Mouse (Mus musculus): ENCODE results near the gene Susd3.

The Susd3 gene

DNA sequence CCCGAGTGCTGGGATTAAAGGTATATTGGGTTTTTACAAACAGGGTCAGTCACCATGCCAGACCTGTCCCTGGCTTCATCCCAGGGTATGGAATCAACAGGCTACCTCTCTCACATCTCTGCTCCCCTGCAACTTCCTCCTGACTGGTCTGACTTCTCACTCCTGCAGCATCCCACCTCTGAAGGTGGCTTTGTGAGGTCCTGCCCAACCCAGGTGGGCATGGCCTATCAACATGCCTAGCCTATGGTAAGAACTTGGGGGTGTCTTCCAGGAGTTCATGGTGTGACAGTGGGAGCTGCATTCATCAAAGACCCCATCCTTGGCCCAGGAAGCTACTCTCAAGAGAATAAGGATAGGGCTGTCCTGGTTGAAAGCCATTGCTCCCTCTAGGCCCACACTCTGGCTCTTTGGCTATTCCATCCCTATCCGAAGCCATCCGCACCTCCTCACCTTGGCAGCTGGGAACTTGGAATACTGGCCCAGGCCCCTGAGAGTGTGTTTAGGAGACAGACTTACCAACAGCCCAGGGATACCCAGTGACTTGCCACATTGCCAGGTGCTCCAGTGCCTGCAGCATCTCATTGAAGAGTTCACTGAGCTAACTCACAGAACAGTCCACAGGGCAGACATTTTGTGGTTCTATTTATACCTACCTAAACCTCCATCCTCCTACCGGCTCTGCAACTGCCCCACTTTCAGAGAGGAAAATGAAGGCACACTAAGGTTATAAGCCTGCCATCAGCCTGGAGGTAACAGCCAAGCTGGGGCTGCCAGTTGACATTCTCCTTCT, 35.6 kb downstream of the Susd3 start:
- DNase-seq (ENCODE audit: low spot score in 2 of 2) = no peak

DNA sequence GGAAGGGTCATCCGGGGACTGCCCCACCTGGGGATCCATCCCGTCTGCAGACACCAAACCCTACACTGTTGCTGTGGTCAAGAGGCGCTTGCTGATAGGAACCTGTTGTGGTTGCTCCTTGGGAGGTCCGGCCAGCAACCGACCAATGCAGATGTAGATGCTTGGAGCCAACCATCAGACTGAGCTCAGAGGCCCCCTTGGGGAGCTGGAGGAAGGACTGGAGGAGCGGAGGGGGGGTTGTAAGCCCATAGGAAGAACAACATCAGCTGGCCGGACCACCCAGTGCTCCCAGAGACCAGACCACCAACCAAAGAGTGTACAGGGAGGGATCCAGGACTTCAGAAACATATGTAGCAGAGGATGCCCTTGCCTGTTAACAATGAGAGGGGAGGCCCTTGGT, 39.2 kb downstream of the Susd3 start:
- no peak for DNase-seq (ENCODE audit: low spot score in 2 of 2)

DNA sequence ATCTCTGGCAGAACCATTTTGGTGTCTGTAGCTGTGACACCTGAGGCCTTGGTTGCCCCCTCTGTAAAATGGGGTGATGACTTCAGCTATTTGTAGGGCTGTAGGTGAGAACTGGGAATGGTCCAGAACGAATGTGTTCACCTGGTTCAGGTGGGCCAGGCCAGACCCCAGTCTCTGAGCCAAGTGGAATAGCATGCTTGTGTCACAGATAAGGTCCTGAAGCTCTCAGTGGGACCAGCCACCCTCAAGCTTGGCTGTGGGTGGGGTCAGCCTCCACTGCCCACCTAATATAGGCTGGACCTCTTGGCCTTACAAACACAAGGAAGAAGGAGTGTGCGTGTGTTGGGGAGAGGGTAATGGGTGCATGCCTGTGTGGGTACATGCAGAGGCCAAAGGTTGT, 42.2 kb downstream of the Susd3 start:
- no peak for DNase-seq (ENCODE audit: low spot score in 2 of 2)

DNA sequence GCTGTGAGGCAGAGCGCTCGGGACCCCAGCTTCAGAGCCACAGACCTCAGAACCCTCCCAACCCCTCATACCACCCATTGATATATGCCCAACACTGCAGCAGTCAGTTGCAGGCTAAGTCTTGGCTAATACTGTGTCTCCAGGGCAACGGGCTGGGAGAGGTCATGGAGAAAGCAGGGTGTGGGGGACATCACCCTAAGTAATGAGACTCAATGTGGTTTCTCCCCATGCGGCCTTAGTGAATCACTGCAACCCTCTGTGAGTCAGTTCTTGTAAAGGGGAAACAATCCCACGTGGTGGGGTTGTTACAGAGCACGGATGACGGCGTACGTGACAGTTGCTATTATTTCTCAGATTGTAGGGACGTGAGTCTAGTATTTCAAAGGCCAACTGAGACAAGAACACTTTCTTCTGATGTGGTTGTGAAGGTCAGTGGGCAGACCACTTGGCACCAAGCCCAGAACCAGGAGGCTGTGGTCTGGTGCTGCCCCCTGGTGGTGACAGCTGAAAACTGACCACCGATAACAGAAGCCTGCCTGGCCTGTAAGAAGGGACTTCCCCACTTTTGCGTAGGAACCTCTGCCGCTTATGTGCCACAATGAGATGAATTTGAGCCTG, 43.0 kb downstream of the Susd3 start:
- peak; percentile 84 to 86 for DNase-seq (ENCODE audit: low spot score in 2 of 2)

DNA sequence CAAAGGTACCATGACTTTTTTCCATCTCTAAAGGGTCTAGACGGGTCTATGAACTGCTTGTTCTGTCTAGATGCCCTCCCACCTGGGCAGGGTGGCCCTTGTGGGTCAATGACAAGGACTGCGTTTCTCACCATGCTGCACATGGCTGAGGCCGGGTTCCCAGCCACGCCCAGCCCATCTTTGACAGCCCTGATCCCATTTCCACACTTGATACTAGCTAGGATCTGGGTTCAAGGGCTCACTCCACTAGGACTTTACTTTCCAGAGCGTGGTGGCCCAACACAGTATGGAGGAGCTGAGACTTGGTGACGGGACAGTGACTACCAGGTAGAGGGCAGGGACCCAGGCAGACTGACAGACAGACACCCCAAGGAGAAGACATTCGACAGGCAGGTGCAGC, 46.0 kb downstream of the Susd3 start:
- no peak for DNase-seq (ENCODE audit: low spot score in 2 of 2)

DNA sequence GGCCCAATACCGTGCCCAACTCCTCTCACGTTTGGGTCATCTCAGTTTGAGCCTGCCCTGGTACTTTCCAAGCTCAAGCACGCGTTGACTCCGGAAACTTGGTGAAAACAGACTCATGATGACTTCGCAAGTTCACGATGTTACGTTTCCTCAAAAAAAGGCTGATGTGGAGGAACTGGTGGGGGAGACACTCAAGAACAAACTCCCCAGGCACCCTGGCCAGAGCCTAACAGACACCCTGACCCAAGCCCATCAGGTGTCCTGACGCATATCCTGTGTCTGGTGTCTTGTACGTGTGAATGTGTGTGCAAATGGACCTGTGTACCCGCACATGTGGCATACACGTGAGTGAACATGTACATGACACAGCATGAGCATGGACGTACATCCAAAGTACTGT, 47.8 kb downstream of the Susd3 start:
- DNase-seq (ENCODE audit: low spot score in 2 of 2) = no peak

DNA sequence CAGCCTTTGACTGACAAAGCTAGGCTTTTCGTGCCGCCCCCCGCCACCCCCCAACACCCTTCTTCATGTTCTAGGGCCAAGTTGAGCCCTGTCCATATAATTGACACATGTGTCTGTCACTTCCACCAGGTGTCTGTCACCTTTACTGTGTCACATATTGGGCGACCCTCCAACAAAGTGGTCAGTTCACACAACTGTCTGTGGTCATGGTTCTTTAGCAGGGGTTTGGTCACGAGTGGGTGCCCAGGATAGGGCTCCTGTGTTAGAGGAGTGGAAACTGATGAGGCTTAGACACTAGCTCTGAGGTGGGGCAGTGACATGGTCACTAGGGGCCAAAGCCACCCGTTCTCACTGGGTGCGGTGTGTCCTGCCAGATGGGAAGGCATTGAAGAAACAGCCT, 48.6 kb downstream of the Susd3 start:
- DNase-seq (ENCODE audit: low spot score in 2 of 2) = no peak

DNA sequence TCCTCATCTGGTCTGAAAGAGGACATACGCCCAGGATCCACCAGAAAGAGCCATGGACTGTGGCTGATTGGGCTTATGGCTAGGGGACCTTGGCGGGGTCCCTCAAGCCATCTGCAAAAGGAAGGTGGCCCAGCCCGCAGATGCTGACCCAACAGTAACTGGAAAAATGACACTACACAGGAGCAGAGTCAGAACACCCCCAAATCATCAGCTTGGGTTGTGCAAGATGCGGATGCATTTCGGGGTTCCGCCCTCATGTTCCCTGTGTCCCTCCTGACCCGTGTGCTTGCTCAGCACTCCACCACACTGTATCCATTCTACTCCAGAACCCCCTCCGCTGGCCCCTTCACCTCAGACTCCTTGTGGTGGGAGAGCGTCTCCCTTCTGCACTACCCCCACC, 49.8 kb downstream of the Susd3 start:
- no peak for DNase-seq (ENCODE audit: low spot score in 2 of 2)

DNA sequence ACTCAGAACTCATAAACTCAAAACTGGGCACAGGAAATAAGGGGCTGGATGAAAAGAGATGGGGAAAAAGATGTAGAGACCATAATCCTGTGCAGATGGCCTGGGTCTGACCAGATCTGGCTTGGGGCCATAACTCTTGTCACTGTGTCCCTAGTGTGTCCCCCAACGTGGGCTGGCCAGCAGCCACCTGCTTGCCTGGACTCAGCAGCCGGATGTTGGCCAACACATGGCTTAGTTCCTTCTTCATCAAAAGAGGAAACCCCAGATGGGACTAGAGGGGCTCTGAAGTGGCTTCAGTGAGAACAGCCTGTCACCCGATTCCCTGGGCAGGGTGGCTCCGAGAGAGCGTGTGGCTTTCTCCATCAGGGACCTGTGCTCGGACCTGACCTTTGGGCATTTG, 51.7 kb downstream of the Susd3 start:
- DNase-seq (ENCODE audit: low spot score in 2 of 2) = no peak

DNA sequence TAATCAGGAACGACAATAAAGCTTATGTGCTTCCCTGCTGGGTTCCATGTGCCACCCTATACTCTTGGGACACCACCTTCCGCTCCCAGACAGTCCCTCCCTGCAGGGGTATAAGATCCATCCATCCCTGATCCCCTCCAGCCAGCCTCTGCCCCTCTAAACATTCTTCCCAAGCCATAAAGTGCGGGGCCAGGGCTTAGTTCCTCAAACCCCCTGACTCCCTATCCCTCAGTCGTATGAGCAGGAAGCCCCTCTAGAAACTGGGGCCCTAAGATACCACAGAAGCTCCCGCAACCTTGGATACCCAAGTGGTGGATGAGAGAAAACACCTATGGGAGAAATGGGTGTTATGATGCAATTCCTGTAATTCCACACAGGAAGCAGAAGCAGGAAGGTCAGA, 52.3 kb downstream of the Susd3 start:
- DNase-seq (ENCODE audit: low spot score in 2 of 2) = no peak

DNA sequence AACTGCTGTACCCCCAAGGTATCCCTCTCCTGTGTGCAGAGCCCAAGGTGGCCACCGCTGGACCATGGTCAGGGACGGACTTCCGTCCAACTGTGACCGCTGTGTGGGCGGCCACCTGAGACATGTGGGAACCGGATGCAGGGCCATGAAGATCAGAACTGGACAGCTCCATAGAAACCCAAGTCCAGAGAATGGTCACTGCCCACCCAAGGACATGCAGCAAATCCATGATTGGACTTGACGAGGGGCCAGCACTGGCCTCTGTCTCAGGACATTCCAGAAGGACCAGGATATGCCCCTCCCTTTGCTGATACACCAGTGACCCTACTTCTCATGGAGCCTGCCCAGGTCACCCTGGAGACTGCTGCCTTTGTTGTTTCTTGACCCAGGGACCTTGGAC, 52.9 kb downstream of the Susd3 start:
- no peak for DNase-seq (ENCODE audit: low spot score in 2 of 2)

DNA sequence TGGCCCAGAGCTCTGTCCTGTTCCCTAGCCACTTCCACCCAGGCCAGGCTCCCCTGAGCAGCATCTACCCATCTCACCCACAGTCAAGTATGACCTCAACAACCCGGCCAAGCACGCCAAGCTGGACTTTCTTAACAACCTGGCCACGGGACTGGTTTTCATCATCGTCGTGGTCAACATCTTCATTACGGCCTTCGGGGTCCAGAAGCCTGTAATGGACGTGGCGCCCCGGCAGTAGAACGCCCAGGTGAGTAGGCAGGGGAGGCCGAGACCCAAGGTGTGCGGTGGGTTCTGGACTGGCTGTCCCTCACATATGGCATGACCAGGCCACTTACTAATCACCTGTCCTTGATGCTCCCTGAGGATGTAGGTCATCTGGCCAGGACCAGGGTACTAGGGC, 53.7 kb downstream of the Susd3 start:
- DNase-seq (ENCODE audit: low spot score in 2 of 2) = no peak

DNA sequence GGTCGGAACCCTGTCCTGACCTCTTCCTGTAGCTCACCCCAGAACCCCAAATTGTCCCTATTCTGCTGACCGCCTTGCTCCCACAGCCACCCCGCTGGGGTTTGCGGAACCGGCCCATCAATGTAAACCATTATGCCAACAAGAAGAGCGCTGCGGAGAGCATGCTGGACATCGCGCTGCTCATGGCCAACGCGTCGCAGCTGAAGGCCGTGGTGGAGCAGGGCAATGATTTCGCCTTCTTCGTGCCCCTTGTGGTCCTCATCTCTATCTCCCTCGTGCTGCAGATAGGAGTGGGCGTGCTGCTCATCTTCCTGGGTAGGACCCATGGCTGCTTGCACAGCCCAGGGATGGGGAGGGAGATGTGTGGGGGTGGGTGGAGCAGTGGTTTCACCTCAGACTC, 54.9 kb downstream of the Susd3 start:
- DNase-seq (ENCODE audit: low spot score in 2 of 2) = no peak

DNA sequence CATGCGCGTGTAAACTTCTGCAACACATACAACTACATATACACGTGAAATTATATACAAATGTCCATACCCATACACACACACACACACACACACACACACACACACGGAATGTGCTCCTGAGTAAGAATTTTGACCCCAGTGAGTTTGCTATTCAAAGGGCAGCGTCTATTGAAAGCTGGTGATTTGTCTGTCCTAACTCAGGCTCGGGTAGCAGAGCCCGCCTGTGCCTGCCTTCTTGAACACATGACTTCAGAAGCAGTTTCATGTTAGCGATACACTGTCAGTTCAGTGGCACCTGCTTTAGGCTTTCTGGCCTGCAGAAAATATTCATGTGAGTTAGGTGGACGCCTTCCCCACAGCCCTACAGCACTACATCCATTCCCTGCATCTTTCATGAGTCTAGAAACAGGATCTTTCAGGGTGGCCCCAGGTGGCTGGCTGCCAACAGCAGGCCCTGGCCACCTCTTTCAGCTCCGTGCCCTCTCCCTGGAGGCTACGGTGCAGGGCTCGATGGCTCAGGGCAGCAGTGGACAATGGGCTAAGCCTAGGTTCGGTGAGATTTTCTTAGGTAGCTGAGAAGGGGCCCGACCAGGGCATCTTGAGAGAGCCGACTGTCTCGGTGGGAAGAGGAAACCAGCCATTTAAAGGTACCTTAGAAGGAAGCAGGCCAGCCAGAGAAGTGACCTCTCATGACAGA, 56.2 kb downstream of the Susd3 start:
- DNase-seq (ENCODE audit: low spot score in 2 of 2) = no peak

DNA sequence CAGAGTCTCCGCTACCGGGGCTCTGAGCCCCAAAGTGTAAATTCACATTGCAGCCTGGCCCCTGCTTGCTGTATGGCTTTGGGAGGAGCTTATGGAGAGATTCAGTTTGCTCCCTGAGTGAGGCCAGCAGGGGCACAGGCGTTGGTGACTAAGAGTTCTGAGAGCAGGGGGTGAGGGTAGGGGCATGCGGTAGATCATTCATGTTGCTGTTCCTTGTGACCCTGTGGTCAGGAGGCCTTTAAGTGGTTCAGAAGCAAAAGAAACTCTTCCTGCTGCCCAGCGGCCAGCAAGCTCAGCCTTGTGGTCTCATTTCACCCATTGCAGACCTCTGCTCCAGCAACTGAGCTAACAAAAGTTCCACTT, 56.9 kb downstream of the Susd3 start:
- DNase-seq (ENCODE audit: low spot score in 2 of 2) = no peak

DNA sequence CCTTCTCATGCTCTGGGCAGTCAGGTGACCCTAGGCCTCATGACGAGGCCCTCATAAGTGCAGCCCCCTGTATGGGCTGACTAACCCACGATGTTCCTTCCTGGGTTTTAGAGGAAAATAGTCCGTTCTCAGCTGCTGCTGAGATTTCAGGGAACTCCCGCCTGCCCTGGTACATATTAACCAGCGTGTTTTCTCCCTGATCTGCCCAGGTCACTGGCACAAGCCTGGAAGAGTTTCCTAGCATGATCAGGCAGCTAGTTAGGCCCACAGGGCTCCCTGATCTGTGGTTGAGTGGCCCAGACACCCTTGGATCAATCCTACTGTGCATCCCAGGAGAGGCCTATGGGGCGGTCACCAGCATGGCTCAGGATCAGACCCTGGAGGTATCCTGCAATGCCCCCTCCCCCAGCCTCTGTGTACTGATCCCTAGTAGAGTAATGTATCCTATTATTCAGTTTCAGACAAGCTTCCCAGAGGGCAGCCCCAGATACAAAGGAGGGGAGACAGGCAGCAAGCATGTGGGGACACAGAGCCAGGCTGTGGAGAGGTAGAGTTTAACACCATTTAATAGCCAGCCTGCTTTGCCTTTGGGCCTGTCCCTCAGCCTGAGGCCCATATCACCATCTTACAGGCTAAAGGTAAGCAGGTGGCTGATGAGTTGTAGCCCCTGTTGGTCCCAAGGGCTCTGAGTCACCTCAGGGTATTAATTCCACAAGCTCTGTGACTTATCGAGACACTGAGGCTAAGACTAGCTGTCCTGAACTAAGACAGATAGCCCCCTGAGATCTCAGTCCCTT, 57.4 kb downstream of the Susd3 start:
- no peak for DNase-seq (ENCODE audit: low spot score in 2 of 2)

DNA sequence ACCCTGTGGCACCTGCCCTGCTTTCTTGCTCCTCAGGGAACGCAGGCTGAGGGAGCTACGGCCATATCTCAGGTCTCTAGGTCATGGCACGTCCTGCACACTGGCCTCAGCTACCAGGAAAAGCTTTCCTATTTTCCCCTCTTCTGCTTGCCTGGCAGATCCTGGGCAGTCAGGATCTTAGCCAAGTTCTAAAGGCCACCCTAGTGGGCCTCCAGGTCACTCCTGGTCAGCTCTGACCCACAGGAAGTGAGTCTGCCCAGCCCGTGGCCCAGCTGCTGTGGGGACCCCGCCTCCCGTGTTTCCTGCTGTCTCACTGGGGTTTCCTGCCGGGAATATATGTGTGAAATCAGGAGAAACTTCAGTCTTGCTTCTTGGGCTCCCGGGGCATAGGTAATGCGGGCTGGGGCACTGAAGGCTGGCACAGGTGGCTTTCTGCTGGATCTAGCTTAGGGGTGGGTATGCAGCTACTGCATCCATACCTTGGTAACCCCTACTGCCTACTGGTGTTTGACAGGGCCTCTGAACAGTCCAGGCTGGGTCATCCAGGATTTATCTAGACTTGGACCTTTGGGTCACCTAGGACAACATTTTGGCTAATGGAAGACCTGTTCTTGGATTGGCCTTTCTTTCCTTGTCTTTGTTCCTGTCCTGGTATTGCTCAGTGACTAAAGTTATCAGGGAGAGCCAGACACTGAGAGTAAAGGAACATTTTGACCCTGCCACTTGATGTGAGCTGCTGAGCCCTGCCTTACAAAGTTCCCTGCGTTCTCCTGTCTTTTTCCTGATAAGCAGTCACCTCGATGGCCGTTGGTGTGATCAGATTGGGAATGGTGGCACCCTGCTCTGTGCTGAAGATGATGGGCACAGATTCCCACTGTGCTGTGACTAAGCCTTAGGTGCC, 58.3 kb downstream of the Susd3 start:
- no peak for DNase-seq (ENCODE audit: low spot score in 2 of 2)

DNA sequence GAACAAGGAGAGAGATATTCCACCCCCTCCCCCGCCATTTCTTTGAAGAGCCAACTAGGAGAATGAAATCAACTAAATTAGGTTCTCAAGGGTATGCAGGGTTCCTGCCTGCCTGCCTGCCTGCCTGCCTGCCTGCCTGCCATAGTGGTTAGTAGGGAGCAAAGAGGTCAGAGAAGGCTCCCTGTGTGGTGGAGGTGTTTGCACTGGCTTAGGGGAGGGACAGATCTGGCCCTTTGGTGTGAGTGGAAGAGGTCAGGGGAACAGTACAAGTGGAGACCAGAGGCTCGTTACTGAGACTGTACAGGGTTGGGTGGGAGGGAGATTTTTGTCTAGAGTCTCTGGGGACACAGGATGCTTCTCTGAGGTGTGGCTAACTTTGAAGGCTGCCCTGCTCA, 59.5 kb downstream of the Susd3 start:
- no peak for DNase-seq (ENCODE audit: low spot score in 2 of 2)

DNA sequence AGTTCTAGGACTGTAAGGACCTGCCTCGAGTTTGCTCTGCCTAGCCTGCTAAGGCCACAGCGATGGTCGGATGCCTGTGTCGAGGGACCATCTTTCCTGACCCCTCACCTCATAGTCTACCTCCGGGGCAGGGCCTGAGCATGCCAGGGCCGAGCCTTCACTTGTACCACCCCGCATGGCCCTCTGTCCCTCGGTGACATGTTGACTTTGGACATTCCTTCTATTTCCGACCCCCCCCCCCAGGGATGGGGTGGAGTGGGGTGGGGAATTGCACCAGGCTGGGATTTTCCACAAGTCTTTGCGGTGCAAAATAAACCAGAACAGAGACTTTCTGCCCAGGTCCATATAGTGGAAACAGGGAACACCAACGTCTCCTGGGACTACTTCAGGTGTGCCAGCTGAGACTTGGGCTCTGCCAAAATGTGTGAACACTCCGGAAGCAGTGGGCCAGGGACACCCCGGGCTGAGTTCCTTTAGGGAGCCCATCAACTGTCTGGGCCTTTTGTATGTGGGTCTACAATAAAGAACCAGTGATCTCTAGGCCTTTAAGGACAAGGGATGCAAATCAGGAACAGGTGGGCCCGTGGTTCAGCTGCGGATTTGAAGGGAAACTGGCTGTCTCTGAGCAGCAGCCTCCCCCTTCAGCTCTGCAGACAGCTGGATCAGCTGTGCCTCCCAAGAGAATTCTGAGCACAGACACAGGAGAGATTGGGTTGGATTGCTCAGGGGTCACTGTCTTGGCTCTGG, 60.1 kb downstream of the Susd3 start:
- DNase-seq (ENCODE audit: low spot score in 2 of 2) = no peak
